Mouse (Mus musculus) liver, postnatal 0 days (tissue): ENCODE measurements at regions not wholly inside any gene's neighbourhood (a gene's known extent, or its start where the extent isn't known, plus 50 kb on each side); places are given as distances from the start of the nearest gene placed in this dataset.
A peak's percentile ranks its signal among the peaks of the same experiment; 100 is the strongest.

Experiments used
- ATAC-seq: fragments of 200-750 bp; cut with Nextera tagmentation; 2 replicates; pipeline ENCODE4 v1.8.0; 2017; ENCODE audit warnings: mild to moderate bottlenecking, moderate library complexity
- DNase-seq: peaks from one replicate; pipeline ENCODE4 v3.0.0-alpha.2; 2016
- H3K27ac ChIP-seq: fragments of 300-500 bp; sonication (generic); 2 replicates; pipeline ENCODE4 v1.5.1; 2014; ENCODE audit warnings: antibody characterized with exemption, moderate library complexity, mild to moderate bottlenecking, low read depth
- H3K27me3 ChIP-seq: fragments of 300-500 bp; sonication (generic); 2 replicates; pipeline ENCODE4 v1.6.1; 2014; ENCODE audit warnings: low read length, control low read depth, mixed read lengths; ENCODE audit not compliant: insufficient read depth
- H3K36me3 ChIP-seq: fragments of 300-500 bp; sonication (generic); replicated peaks from 2 replicates; pipeline ENCODE4 v1.6.1; 2014; ENCODE audit warnings: mild to moderate bottlenecking, control low read depth, low read length, moderate library complexity, mixed read lengths; ENCODE audit not compliant: insufficient read depth
- H3K4me1 ChIP-seq: fragments of 300-500 bp; sonication (generic); 2 replicates; pipeline ENCODE4 v1.6.1; 2014; ENCODE audit warnings: antibody characterized with exemption, mild to moderate bottlenecking, control low read depth; ENCODE audit not compliant: insufficient read depth
- H3K4me2 ChIP-seq: fragments of 300-500 bp; sonication (generic); 2 replicates; pipeline ENCODE4 v1.6.1; 2014; ENCODE audit warnings: low read depth, mild to moderate bottlenecking, low read length, moderate library complexity, mixed read lengths
- H3K4me3 ChIP-seq: fragments of 300-500 bp; sonication (generic); 2 replicates; pipeline ENCODE4 v1.5.1; 2014; ENCODE audit warnings: low read depth, low read length
- H3K9ac ChIP-seq: fragments of 300-500 bp; sonication (generic); replicated peaks from 2 replicates; pipeline ENCODE4 v1.6.1; 2014; ENCODE audit warnings: mild to moderate bottlenecking, moderate library complexity
- H3K9me3 ChIP-seq: fragments of 300-500 bp; sonication (generic); 2 replicates; pipeline ENCODE4 v1.6.1; 2016; ENCODE audit warnings: mild to moderate bottlenecking, control low read depth, low read length, mixed read lengths
- CTCF ChIP-seq: sonication (generic); IDR thresholded peaks from 2 replicates; pipeline ENCODE4 v1.5.1; 2016; ENCODE audit warnings: antibody characterized with exemption, low read depth
- EP300 ChIP-seq: IDR thresholded peaks from 2 replicates; pipeline ENCODE4 v1.6.1; 2016; ENCODE audit warnings: antibody characterized with exemption, low read depth, mild to moderate bottlenecking
- WGBS: fragments of 180-500 bp; shearing (Covaris S2); extraction: QIAGEN DNeasy Blood & Tissue Kit; methylation state at CpG from one replicate; pipeline ENCODE4 v1.1.7; 2014; ENCODE audit not compliant: insufficient replicate concordance; 5-methylcytosine and 5-hydroxymethylcytosine counted together

GRCm38 (mm10) chr6:51176791-51177433 lies 255.6 kb upstream of the Nfe2l3 start:
- Histone ChIP-seq H3K27me3 (peaks cover 85% of the 10 kb centered on the region), H3K9ac (no peak overlapping the region), H3K36me3 (no peaks in the 10 kb centered on the region), H3K4me2 (no peak overlapping the region), H3K27ac (no peak overlapping the region), H3K4me3 (no peak overlapping the region), H3K9me3 (no peaks in the 10 kb centered on the region), H3K4me1 (peaks cover 7% of the 10 kb centered on the region; the same call in 1 of the 2 replicates)
- TF ChIP-seq EP300 (no peak), CTCF (no peak)
- WGBS: 16% methylated on average over 6 of the region's 6 CpGs
- ATAC-seq (no peak), DNase-seq (no peak)

- Histone ChIP-seq H3K4me3 (peak overlapping the region; percentile 35), H3K9ac (no peak overlapping the region), H3K36me3 (no peaks in the 10 kb centered on the region), H3K9me3 (no peaks in the 10 kb centered on the region), H3K27ac (no peak overlapping the region), H3K27me3 (peaks cover 84% of the 10 kb centered on the region), H3K4me1 (peaks cover 7% of the 10 kb centered on the region; the same call in 1 of the 2 replicates), H3K4me2 (peak overlapping the region; percentile 66)
- no peak for DNase-seq
- under 1% methylated on average over 14 of the region's 14 CpGs for WGBS
- no peak for ATAC-seq
- TF ChIP-seq CTCF (no peak), EP300 (no peak)
These were observed 254.8 kb upstream of the Nfe2l3 start for GRCm38 (mm10) chr6:51177701-51178060.

- Histone ChIP-seq H3K9me3 (no peaks in the 10 kb centered on the region), H3K36me3 (no peaks in the 10 kb centered on the region), H3K27ac (no peak overlapping the region), H3K9ac (no peak overlapping the region), H3K4me2 (peak overlapping the region; percentile 66), H3K4me1 (peaks cover 5% of the 10 kb centered on the region; the same call in 1 of the 2 replicates), H3K27me3 (peaks cover 84% of the 10 kb centered on the region), H3K4me3 (peak overlapping the region; percentile 35)
- TF ChIP-seq EP300 (no peak), CTCF (no peak)
- WGBS: 0% methylated on average over 32 of the region's 34 CpGs
- peak; percentile 93 for DNase-seq
- ATAC-seq: peak; percentile 98
These were observed 254.2 kb upstream of the Nfe2l3 start for GRCm38 (mm10) chr6:51178061-51178791.

GRCm38 (mm10) chr6:51178799-51179398 lies 253.6 kb upstream of the Nfe2l3 start:
- ATAC-seq (no peak), DNase-seq (no peak)
- no peak for TF ChIP-seq CTCF
- no peak for TF ChIP-seq EP300
- Histone ChIP-seq H3K4me1 (no peaks in the 10 kb centered on the region), H3K36me3 (no peaks in the 10 kb centered on the region), H3K4me3 (no peak overlapping the region), H3K27me3 (peaks cover 84% of the 10 kb centered on the region), H3K9me3 (no peaks in the 10 kb centered on the region), H3K4me2 (peak overlapping the region; percentile 66; the same call in 1 of the 2 replicates), H3K9ac (no peak overlapping the region), H3K27ac (no peak overlapping the region)
- 3% methylated on average over 17 of the region's 17 CpGs for WGBS

GRCm38 (mm10) chr6:51179741-51180537 lies 252.5 kb upstream of the Nfe2l3 start:
- Histone ChIP-seq H3K27me3 (peaks cover 84% of the 10 kb centered on the region), H3K9ac (no peak overlapping the region), H3K4me1 (no peaks in the 10 kb centered on the region), H3K36me3 (no peaks in the 10 kb centered on the region), H3K4me3 (no peak overlapping the region), H3K27ac (no peak overlapping the region), H3K9me3 (no peaks in the 10 kb centered on the region), H3K4me2 (no peak overlapping the region)
- 8% methylated on average over 17 of the region's 17 CpGs for WGBS
- no peak for DNase-seq
- TF ChIP-seq EP300 (no peak), CTCF (no peak)
- ATAC-seq: no peak
